In genomic region chr12:76187849-76188248, GRCm38 (mm10) we compare ENCODE assay signal across 8 mouse cellular contexts. TPM values are rescaled to one million over a fixed set of nuclear protein-coding genes. Genes with fewer than 3 reads are reported as not detected.
DNase-seq lines count a peak whose midpoint lies in the region; ATAC-seq and TF ChIP-seq lines count a peak whose summit lies in the region.

No protein-coding gene starts in this region.

- H3K36me3 ChIP-seq in forebrain, embryonic 14.5 days (ENCODE audit: control insufficient read depth, insufficient read depth, low read length), result no peaks in the 10 kb centered on the region
- H3K36me3 ChIP-seq in forebrain, embryonic 13.5 days (ENCODE audit: poor library complexity, severe bottlenecking), result no peaks in the 10 kb centered on the region
- no peaks in the 10 kb centered on the region for H3K36me3 ChIP-seq in midbrain, embryonic 10.5 days
- H3K36me3 ChIP-seq in midbrain, embryonic 16.5 days (ENCODE audit: control insufficient read depth, insufficient read depth, low read length), result no peaks in the 10 kb centered on the region
- H3K36me3 ChIP-seq in kidney, embryonic 16.5 days (ENCODE audit: insufficient read depth, low read length), result no peaks in the 10 kb centered on the region
- H3K36me3 ChIP-seq in neural tube, embryonic 11.5 days (ENCODE audit: control insufficient read depth, insufficient read depth, low read length), result no peaks in the 10 kb centered on the region

- TF ChIP-seq POLR2A in cerebellum, adult 2 months (IDR thresholded peaks at IDR 0.05; ENCODE audit: borderline replicate concordance, insufficient read depth, low read length), result no peak

- no peak for ATAC-seq in forebrain, embryonic 14.5 days
- ATAC-seq in forebrain, embryonic 13.5 days, result no peak
- ATAC-seq in midbrain, embryonic 16.5 days, result no peak; the same call in 1 of the 2 replicates
- ATAC-seq in kidney, embryonic 16.5 days (ENCODE audit: low FRiP score, low TSS enrichment), result peak; percentile 76; the same call in 1 of the 2 replicates
- ATAC-seq in neural tube, embryonic 11.5 days (ENCODE audit: insufficient read depth, low FRiP score, low TSS enrichment), result no peak

- no peak overlapping the region for H3K27ac ChIP-seq in forebrain, embryonic 14.5 days (ENCODE audit: low read depth, low read length)
- no peak overlapping the region for H3K27ac ChIP-seq in forebrain, embryonic 13.5 days
- no peak overlapping the region for H3K27ac ChIP-seq in midbrain, embryonic 10.5 days (replicated peaks)
- H3K27ac ChIP-seq in midbrain, embryonic 16.5 days (ENCODE audit: low read length), result no peak overlapping the region
- H3K27ac ChIP-seq in cerebellum, adult 2 months (ENCODE audit: insufficient read depth, low read length), result no peak overlapping the region
- no peak overlapping the region for H3K27ac ChIP-seq in kidney, embryonic 16.5 days (ENCODE audit: low read length)
- H3K27ac ChIP-seq in neural tube, embryonic 11.5 days (ENCODE audit: low read depth, low read length), result no peak overlapping the region

- no peaks in the 10 kb centered on the region for H3K4me1 ChIP-seq in forebrain, embryonic 14.5 days (ENCODE audit: control insufficient read depth, insufficient read depth, low read length)
- no peaks in the 10 kb centered on the region for H3K4me1 ChIP-seq in forebrain, embryonic 13.5 days
- no peaks in the 10 kb centered on the region for H3K4me1 ChIP-seq in midbrain, embryonic 10.5 days
- H3K4me1 ChIP-seq in midbrain, embryonic 16.5 days (ENCODE audit: control insufficient read depth, insufficient read depth, low read length), result no peaks in the 10 kb centered on the region
- no peaks in the 10 kb centered on the region for H3K4me1 ChIP-seq in cerebellum, adult 2 months (ENCODE audit: control insufficient read depth, insufficient read depth, low read length)
- no peaks in the 10 kb centered on the region for H3K4me1 ChIP-seq in kidney, embryonic 16.5 days (ENCODE audit: insufficient read depth, low read length)
- no peaks in the 10 kb centered on the region for H3K4me1 ChIP-seq in neural tube, embryonic 11.5 days (ENCODE audit: control insufficient read depth, insufficient read depth, low read length)

- no peaks in the 10 kb centered on the region for H3K9me3 ChIP-seq in forebrain, embryonic 14.5 days (replicated peaks; ENCODE audit: control insufficient read depth, low read length)
- H3K9me3 ChIP-seq in forebrain, embryonic 13.5 days (replicated peaks), result no peaks in the 10 kb centered on the region
- H3K9me3 ChIP-seq in midbrain, embryonic 10.5 days (replicated peaks), result no peaks in the 10 kb centered on the region
- H3K9me3 ChIP-seq in midbrain, embryonic 16.5 days (replicated peaks; ENCODE audit: control insufficient read depth, low read length, poor library complexity, severe bottlenecking), result no peaks in the 10 kb centered on the region
- no peaks in the 10 kb centered on the region for H3K9me3 ChIP-seq in kidney, embryonic 16.5 days (ENCODE audit: low read length)
- H3K9me3 ChIP-seq in neural tube, embryonic 11.5 days (ENCODE audit: control insufficient read depth, low read length), result no peaks in the 10 kb centered on the region

- no peak overlapping the region for H3K9ac ChIP-seq in forebrain, embryonic 14.5 days (ENCODE audit: low read length)
- no peak overlapping the region for H3K9ac ChIP-seq in forebrain, embryonic 13.5 days
- no peak overlapping the region for H3K9ac ChIP-seq in midbrain, embryonic 16.5 days (ENCODE audit: low read depth, low read length)
- no peak overlapping the region for H3K9ac ChIP-seq in kidney, embryonic 16.5 days (replicated peaks; ENCODE audit: low read length)
- H3K9ac ChIP-seq in neural tube, embryonic 11.5 days (ENCODE audit: low read length), result no peak overlapping the region

- H3K27me3 ChIP-seq in forebrain, embryonic 14.5 days (replicated peaks; ENCODE audit: control insufficient read depth, insufficient read depth, low read length), result no peaks in the 10 kb centered on the region
- H3K27me3 ChIP-seq in forebrain, embryonic 13.5 days, result no peaks in the 10 kb centered on the region
- no peaks in the 10 kb centered on the region for H3K27me3 ChIP-seq in midbrain, embryonic 10.5 days (ENCODE audit: low read depth, poor library complexity, severe bottlenecking)
- no peaks in the 10 kb centered on the region for H3K27me3 ChIP-seq in midbrain, embryonic 16.5 days (ENCODE audit: control insufficient read depth, insufficient read depth, low read depth, low read length)
- H3K27me3 ChIP-seq in cerebellum, adult 2 months (ENCODE audit: control insufficient read depth, insufficient read depth, low read length), result no peaks in the 10 kb centered on the region
- no peaks in the 10 kb centered on the region for H3K27me3 ChIP-seq in kidney, embryonic 16.5 days (ENCODE audit: insufficient read depth, low read length)
- H3K27me3 ChIP-seq in neural tube, embryonic 11.5 days (ENCODE audit: control insufficient read depth, insufficient read depth, low read length), result no peaks in the 10 kb centered on the region

- WGBS in forebrain, embryonic 14.5 days, result 44% methylated on average over 8 of the region's 8 CpGs
- WGBS in forebrain, embryonic 13.5 days, result 49% methylated on average over 8 of the region's 8 CpGs
- WGBS in midbrain, embryonic 10.5 days, result 47% methylated on average over 8 of the region's 8 CpGs
- WGBS in midbrain, embryonic 16.5 days, result 37% methylated on average over 8 of the region's 8 CpGs
- 36% methylated on average over 8 of the region's 8 CpGs for WGBS in cerebellum, adult 2 months
- WGBS in kidney, embryonic 16.5 days, result 36% methylated on average over 8 of the region's 8 CpGs
- WGBS in neural tube, embryonic 11.5 days, result 48% methylated on average over 8 of the region's 8 CpGs

- peak; percentile 44 for DNase-seq in forebrain, embryonic 14.5 days (ENCODE audit: low spot score)
- peak; percentile 23 for DNase-seq in midbrain, embryonic 10.5 days (ENCODE audit: low spot score)
- peak; percentile 41 to 52 for DNase-seq in cerebellum, adult 2 months
- peak; percentile 38 for DNase-seq in neural tube, embryonic 11.5 days (ENCODE audit: low spot score)
- DNase-seq in B cell, adult 2 months, result no peak

- H3K4me2 ChIP-seq in forebrain, embryonic 14.5 days (ENCODE audit: low read length), result no peak overlapping the region
- H3K4me2 ChIP-seq in forebrain, embryonic 13.5 days, result no peak overlapping the region
- no peak overlapping the region for H3K4me2 ChIP-seq in midbrain, embryonic 16.5 days (ENCODE audit: low read length)
- H3K4me2 ChIP-seq in kidney, embryonic 16.5 days (replicated peaks; ENCODE audit: low read depth, low read length), result no peak overlapping the region
- no peak overlapping the region for H3K4me2 ChIP-seq in neural tube, embryonic 11.5 days (ENCODE audit: low read depth)

- H3K4me3 ChIP-seq in forebrain, embryonic 14.5 days (ENCODE audit: low read depth, low read length), result no peak overlapping the region
- H3K4me3 ChIP-seq in forebrain, embryonic 13.5 days, result no peak overlapping the region
- no peak overlapping the region for H3K4me3 ChIP-seq in midbrain, embryonic 10.5 days
- no peak overlapping the region for H3K4me3 ChIP-seq in midbrain, embryonic 16.5 days (ENCODE audit: low read depth, low read length)
- H3K4me3 ChIP-seq in cerebellum, adult 2 months (replicated peaks; ENCODE audit: insufficient read depth, low read depth, low read length), result no peak overlapping the region
- no peak overlapping the region for H3K4me3 ChIP-seq in kidney, embryonic 16.5 days (ENCODE audit: low read length)
- no peak overlapping the region for H3K4me3 ChIP-seq in neural tube, embryonic 11.5 days (ENCODE audit: low read depth, low read length)

- peak; percentile 71 for TF ChIP-seq CTCF in cerebellum, adult 2 months (IDR thresholded peaks at IDR 0.05; ENCODE audit: borderline replicate concordance, insufficient read depth, low read depth, low read length)

RNA-seq across cellular contexts. Expression of gene Esr2, which starts 10.8 kb away (rescaled TPM):
- 0.05 and 0.11 TPM in 2 replicates for polyA plus RNA-seq in forebrain, embryonic 14.5 days (2014; fragmentation: Nextera tagmentation; extraction: Ambion mirVana)
- polyA plus RNA-seq in forebrain, embryonic 13.5 days (2015; fragmentation: Nextera tagmentation; extraction: Ambion mirVana), result 0.05 and 0.12 TPM in 2 replicates
- polyA plus RNA-seq in midbrain, embryonic 10.5 days (2016; fragmentation: Nextera tagmentation; extraction: Ambion mirVana), result 0.06 and 0.07 TPM in 2 replicates
- 0.26 and 0.44 TPM in 2 replicates for polyA plus RNA-seq in midbrain, embryonic 16.5 days (2015; fragmentation: Nextera tagmentation; extraction: Ambion mirVana)
- polyA plus RNA-seq in cerebellum, adult 2 months (2012; rRNA removed), result 0.07 and 0.10 TPM in 2 replicates
- 0.51 and 0.63 TPM in 2 replicates for polyA plus RNA-seq in kidney, embryonic 16.5 days (2015; fragmentation: Nextera tagmentation; extraction: Ambion mirVana)
- 0.11 and 0.18 TPM in 2 replicates for polyA plus RNA-seq in neural tube, embryonic 11.5 days (2014; fragmentation: Nextera tagmentation; extraction: Ambion mirVana)

RNA-seq across cellular contexts. Expression of gene Tex21, which starts 58.7 kb away (rescaled TPM):
- polyA plus RNA-seq in forebrain, embryonic 14.5 days (2014; fragmentation: Nextera tagmentation; extraction: Ambion mirVana), result not detected in 2 replicates
- not detected in 2 replicates for polyA plus RNA-seq in forebrain, embryonic 13.5 days (2015; fragmentation: Nextera tagmentation; extraction: Ambion mirVana)
- not detected in 2 replicates for polyA plus RNA-seq in midbrain, embryonic 10.5 days (2016; fragmentation: Nextera tagmentation; extraction: Ambion mirVana)
- not detected in 2 replicates for polyA plus RNA-seq in midbrain, embryonic 16.5 days (2015; fragmentation: Nextera tagmentation; extraction: Ambion mirVana)
- polyA plus RNA-seq in cerebellum, adult 2 months (2012; rRNA removed), result not detected in 2 replicates
- polyA plus RNA-seq in kidney, embryonic 16.5 days (2015; fragmentation: Nextera tagmentation; extraction: Ambion mirVana), result 0.10 TPM in 1 of 2 replicates, not detected in the other
- not detected in 2 replicates for polyA plus RNA-seq in neural tube, embryonic 11.5 days (2014; fragmentation: Nextera tagmentation; extraction: Ambion mirVana)

Comparison
In these comparisons a context has a peak if more than half of its experiments do, and no peak if none do; other contexts are left out.
1. DNase-seq: peak in forebrain, embryonic 14.5 days (single experiment), midbrain, embryonic 10.5 days (single experiment), cerebellum, adult 2 months (2 of 2) and neural tube, embryonic 11.5 days (single experiment); none in B cell, adult 2 months (0 of 2).